Mouse (Mus musculus) liver (tissue): ENCODE measurements at regions not wholly inside any gene's neighbourhood (a gene's known extent, or its start where the extent isn't known, plus 50 kb on each side); places are given as distances from the start of the nearest gene placed in this dataset.
"Not testable (repeated sequence)": the region's sequence is repeated elsewhere in the genome, so short reads cannot be mapped to it uniquely, and the experiment has no call there.

Source experiments
- DNase-seq: peaks from one replicate; pipeline ENCODE4 v3.0.0-alpha.2; 2020; ENCODE audit warnings: mixed read lengths

GRCm38 (mm10) chr1:35201083-35201879 is 351.5 kb downstream of the Plekhb2 start:
- DNase-seq = no peak

GRCm38 (mm10) chr1:35201880-35202220 is 352.1 kb downstream of the Plekhb2 start:
- no peak for DNase-seq

DNA sequence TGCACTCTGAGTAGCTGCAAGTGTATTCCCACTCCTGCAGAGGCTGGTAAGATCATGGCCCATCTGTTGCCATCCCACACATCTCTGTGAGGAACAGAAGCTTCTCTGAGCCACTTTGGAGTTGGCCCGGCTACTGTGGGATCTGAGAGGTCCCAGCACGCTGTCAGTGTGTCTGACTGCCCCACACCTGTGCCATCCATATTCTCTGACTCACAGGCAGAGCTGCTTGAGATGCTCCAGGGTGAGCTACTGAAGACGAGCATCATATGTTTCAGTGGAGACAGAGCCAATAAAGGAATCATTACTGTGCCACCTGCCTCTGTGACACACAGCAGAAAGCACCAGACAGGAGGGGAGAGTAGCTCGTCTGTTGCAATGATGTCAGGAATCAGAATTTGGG is 352.8 kb downstream of the Plekhb2 start:
- no peak for DNase-seq

GRCm38 (mm10) chr1:35206834-35207529 is 357.2 kb downstream of the Plekhb2 start:
- DNase-seq = no peak

DNA sequence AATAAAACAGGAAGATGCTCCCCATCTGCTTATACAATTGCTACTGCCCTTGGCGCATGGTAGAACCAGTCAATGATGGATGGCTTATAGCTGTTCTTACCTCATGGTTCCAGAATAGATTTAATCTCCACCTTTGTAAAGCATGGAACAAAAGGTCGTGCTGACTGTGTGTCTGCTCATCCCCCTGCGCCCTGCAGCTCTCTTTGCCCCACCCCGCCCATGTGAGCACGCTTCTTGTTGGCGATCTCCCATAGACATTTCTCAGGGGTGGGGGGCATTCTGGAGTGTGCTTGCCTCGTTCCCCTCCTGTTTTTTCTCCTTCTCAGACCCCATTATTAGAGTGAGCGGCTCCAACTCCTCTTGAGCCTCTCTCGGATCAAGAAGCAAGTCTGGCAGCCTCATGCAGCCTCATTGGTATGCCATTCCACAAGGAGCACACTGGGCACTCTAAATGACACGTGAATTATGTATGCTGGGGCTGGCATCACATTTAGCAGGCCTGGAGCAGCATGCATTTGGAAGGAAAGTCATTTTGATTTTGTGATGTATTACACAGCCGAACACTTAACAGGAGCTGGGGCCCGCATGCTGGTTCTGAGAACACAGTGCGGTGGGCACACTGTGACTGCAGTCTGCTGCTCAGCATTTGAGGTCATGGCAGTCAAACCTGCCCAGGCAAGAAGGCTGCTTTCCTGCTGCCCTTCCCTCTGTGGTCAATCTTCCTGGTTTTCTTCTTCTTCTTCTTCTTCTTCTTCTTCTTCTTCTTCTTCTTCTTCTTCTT is 362.5 kb downstream of the Plekhb2 start:
- no peak for DNase-seq

DNA sequence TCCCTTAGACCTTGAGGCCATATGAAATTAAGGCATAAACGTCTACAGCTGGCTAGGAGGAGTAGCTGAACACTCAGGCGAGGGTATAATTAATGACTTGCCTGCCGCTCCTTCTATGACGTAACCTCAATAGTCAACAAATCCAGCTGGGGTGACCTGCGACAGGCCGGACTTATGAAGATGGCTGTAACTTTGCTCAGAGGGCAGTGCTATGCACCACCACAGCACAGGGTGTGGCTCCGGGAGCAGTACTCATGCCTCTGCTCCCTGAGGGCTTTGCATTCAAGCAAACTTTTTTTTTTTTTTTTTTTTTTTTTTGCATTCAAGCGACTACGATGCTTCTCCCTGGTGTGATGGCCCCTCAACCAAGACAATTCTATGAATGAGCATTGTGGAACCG is 364.1 kb downstream of the Plekhb2 start:
- DNase-seq = no peak

GRCm38 (mm10) chr1:35216411-35216810 is 366.6 kb downstream of the Plekhb2 start:
- no peak for DNase-seq

GRCm38 (mm10) chr1:35220215-35220614 is 370.4 kb downstream of the Plekhb2 start:
- DNase-seq = not testable (repeated sequence)

DNA sequence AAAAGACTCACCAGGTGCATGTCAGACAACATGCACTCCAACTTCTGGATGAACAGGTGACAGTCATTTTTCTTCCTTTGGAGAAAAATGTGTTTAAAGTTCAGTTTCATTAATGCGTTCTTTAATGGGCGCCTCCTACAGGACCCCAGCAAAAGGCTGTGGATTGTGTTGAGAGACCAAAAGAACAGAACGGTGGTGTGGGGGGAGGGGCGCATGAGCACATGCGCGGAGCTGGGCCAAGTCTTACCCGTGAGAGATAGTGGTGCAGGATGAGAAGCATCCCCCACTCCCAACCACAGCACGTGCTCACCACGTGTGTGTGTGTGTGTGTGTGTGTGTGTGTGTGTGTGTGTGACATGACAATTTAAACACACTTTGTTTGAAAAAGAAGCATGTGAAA is 371.0 kb downstream of the Plekhb2 start:
- DNase-seq = peak; percentile 5

GRCm38 (mm10) chr1:35232592-35232991 is 382.8 kb downstream of the Plekhb2 start:
- DNase-seq = no peak

GRCm38 (mm10) chr1:35238139-35238538 is 388.4 kb downstream of the Plekhb2 start:
- no peak for DNase-seq

GRCm38 (mm10) chr1:35242849-35243248 is 393.1 kb downstream of the Plekhb2 start:
- no peak for DNase-seq

- no peak for DNase-seq
Measured at GRCm38 (mm10) chr1:35243339-35243738, 393.6 kb downstream of the Plekhb2 start.

- DNase-seq = no peak
Measured at GRCm38 (mm10) chr1:35265125-35265524, 415.3 kb downstream of the Plekhb2 start.

- DNase-seq = no peak
Measured at GRCm38 (mm10) chr1:35266626-35267025, 416.9 kb downstream of the Plekhb2 start.

- no peak for DNase-seq
Measured at GRCm38 (mm10) chr1:35267883-35268282, 418.1 kb downstream of the Plekhb2 start.

DNA sequence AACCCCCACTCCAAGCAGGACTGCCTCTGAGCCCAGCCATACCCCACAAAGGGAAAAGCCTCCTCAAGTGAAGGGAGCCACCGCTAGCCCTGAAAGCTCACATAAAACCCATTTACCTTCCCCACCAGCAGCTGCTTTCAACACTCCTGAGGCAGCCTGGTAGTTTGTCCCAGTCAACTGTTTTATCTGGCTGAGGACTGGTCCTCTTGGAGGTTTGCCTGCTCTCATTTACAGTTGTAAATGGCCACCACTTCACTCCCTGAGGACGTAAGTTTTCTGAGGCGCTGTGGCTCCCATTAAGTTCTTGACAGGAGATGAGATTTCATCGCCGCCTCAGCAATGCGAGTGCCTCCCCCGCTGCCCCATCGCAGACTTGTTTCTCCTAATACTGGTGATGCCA is 425.2 kb downstream of the Plekhb2 start:
- DNase-seq = no peak
